Mouse (Mus musculus) left cerebral cortex, adult 8-10 months (tissue): ENCODE data around the gene Peli3. TPM values are rescaled to one million over a fixed set of nuclear protein-coding genes. Genes with fewer than 3 reads are reported as not detected.

Experiments
- DNase-seq, 2 experiments: peaks; one replicate each; pipeline ENCODE4 v3.0.0; 2022; ENCODE audit warnings: low spot score in 2 of 2
- total RNA-seq, 4 experiments: library from RNA; stranded (reverse); gene quantifications; 2 replicates each; pipeline ENCODE4 v1.2.4; 2022

Gene Peli3
- total RNA-seq, 4 experiments from 2014 or later = 25.3 to 33.8 (median 30.9) TPM

GRCm38 (mm10) chr19:4915924-4916603, 26.9 kb downstream of the Peli3 start:
- DNase-seq = no peak

GRCm38 (mm10) chr19:4909376-4909775, 33.6 kb downstream of the Peli3 start:
- DNase-seq = no peak

- DNase-seq = no peak
Observed at GRCm38 (mm10) chr19:4908107-4908506, 34.8 kb downstream of the Peli3 start.

- DNase-seq = peak; percentile 57 to 71
Observed at GRCm38 (mm10) chr19:4905979-4906794, 36.7 kb downstream of the Peli3 start, which contains the start of gene Bbs1. TSS of gene Bbs1 (minus strand) at chr19:4906628.

- no peak for DNase-seq
Observed at GRCm38 (mm10) chr19:4899888-4900287, 43.0 kb downstream of the Peli3 start.

GRCm38 (mm10) chr19:4898972-4899371, 44.0 kb downstream of the Peli3 start:
- no peak for DNase-seq

GRCm38 (mm10) chr19:4896780-4897520, 46.0 kb downstream of the Peli3 start:
- DNase-seq = no peak

GRCm38 (mm10) chr19:4891798-4892197, 51.1 kb downstream of the Peli3 start:
- no peak for DNase-seq

GRCm38 (mm10) chr19:4889791-4890190, 53.1 kb downstream of the Peli3 start:
- no peak for DNase-seq

- DNase-seq = no peak
Observed at GRCm38 (mm10) chr19:4883961-4884360, 59.0 kb downstream of the Peli3 start.

Other genes starting within 250 kb of the Peli3 start
- 1 to 10 TPM; 1.4 to 4.5 (median 2.2) TPM for gene Gm960, start 244.5 kb downstream of the Peli3 start, total RNA-seq
- 100 to 1,000 TPM; 453 to 534 (median 492) TPM for gene Sptbn2, start 232.0 kb downstream of the Peli3 start, total RNA-seq
- 10 to 100 TPM; 15.0 to 17.9 (median 16.4) TPM for gene Rbm4b, start 186.6 kb downstream of the Peli3 start, total RNA-seq
- gene Rbm4, start 149.2 kb downstream of the Peli3 start, total RNA-seq = 100 to 1,000 TPM in 1 of 4 experiments, 10 to 100 TPM in 3; 84.7 to 114 (median 94.1) TPM
- 10 to 100 TPM; 25.1 to 31.9 (median 29.8) TPM for gene Gm21992, start 131.5 kb downstream of the Peli3 start, total RNA-seq
- 10 to 100 TPM; 33.9 to 49.3 (median 43.7) TPM for gene Rbm14, start 131.5 kb downstream of the Peli3 start, total RNA-seq
- gene Ccs, start 103.8 kb downstream of the Peli3 start, total RNA-seq = 10 to 100 TPM; 30.1 to 35.8 (median 33.5) TPM
- gene Ccdc87, start 103.8 kb downstream of the Peli3 start, total RNA-seq = 1 to 10 TPM; 2.3 to 3.1 (median 2.6) TPM
- 100 to 1,000 TPM; 107 to 126 (median 122) TPM for gene Ctsf, start 88.0 kb downstream of the Peli3 start, total RNA-seq
- 1 to 10 TPM; 1.2 to 5.7 (median 3.2) TPM for gene Actn3, start 65.2 kb downstream of the Peli3 start, total RNA-seq
- 10 to 100 TPM; 22.4 to 30.1 (median 23.7) TPM for gene Zdhhc24, start 64.5 kb downstream of the Peli3 start, total RNA-seq
- 10 to 100 TPM; 32.5 to 38.2 (median 36.5) TPM for gene Bbs1, start 36.5 kb downstream of the Peli3 start, total RNA-seq
- 10 to 100 TPM; 39.2 to 45.0 (median 41.7) TPM for gene Dpp3, start 14.8 kb downstream of the Peli3 start, total RNA-seq
- 10 to 100 TPM; 57.1 to 61.5 (median 59.4) TPM for gene Mrpl11, start 19.0 kb upstream of the Peli3 start, total RNA-seq
- gene Npas4, start 47.2 kb upstream of the Peli3 start, total RNA-seq = 10 to 100 TPM in 1 of 4 experiments, 1 to 10 TPM in 3; 6.2 to 16.4 (median 7.4) TPM
- 10 to 100 TPM; 11.6 to 17.6 (median 13.5) TPM for gene Slc29a2, start 80.7 kb upstream of the Peli3 start, total RNA-seq
- 100 to 1,000 TPM; 129 to 141 (median 138) TPM for gene B4gat1, start 95.7 kb upstream of the Peli3 start, total RNA-seq
- 1 to 10 TPM; 3.2 to 6.4 (median 4.7) TPM for gene AC124502.3, start 95.8 kb upstream of the Peli3 start, total RNA-seq
- 10 to 100 TPM; 23.7 to 29.7 (median 25.4) TPM for gene Brms1, start 98.2 kb upstream of the Peli3 start, total RNA-seq
- 10 to 100 TPM; 72.9 to 88.1 (median 78.2) TPM for gene Rin1, start 107.4 kb upstream of the Peli3 start, total RNA-seq
- 1 to 10 TPM; 5.3 to 6.6 (median 6.1) TPM for gene Cd248, start 125.0 kb upstream of the Peli3 start, total RNA-seq
- gene Tmem151a, start 142.4 kb upstream of the Peli3 start, total RNA-seq = 100 to 1,000 TPM; 135 to 156 (median 139) TPM
- 10 to 100 TPM; 25.3 to 31.3 (median 28.6) TPM for gene Yif1a, start 145.4 kb upstream of the Peli3 start, total RNA-seq
- 100 to 1,000 TPM; 172 to 193 (median 184) TPM for gene Cnih2, start 155.4 kb upstream of the Peli3 start, total RNA-seq
- 100 to 1,000 TPM; 146 to 171 (median 156) TPM for gene Rab1b, start 163.9 kb upstream of the Peli3 start, total RNA-seq
- gene Klc2, start 175.4 kb upstream of the Peli3 start, total RNA-seq = 100 to 1,000 TPM; 237 to 265 (median 247) TPM